Mouse (Mus musculus): Measurements from ENCODE around the gene Dnah6.

GRCm38 (mm10) chr6:73140836-73141235 is 80.6 kb downstream of the Dnah6 start:
- no peak for TF ChIP-seq CTCF (conservative IDR thresholded peaks at IDR 0.05 in 1 of 2, IDR thresholded peaks at IDR 0.05 in 1 of 2; ENCODE audit: low read depth in 2 of 2, low read length in 2 of 2)
- TF ChIP-seq POLR2A (IDR thresholded peaks at IDR 0.05; ENCODE audit: low read depth, low read length) = no peak
- no peak for TF ChIP-seq ETS1 (conservative IDR thresholded peaks at IDR 0.05; ENCODE audit: low read depth, low read length)
- TF ChIP-seq EP300 (IDR thresholded peaks at IDR 0.05; ENCODE audit: low read length) = no peak
- TF ChIP-seq E2F4 (IDR thresholded peaks at IDR 0.05; ENCODE audit: insufficient replicate concordance, low read depth, low read length) = no peak
- no peak for TF ChIP-seq ZMIZ1 (IDR thresholded peaks at IDR 0.05; ENCODE audit: low read depth, low read length)
- TF ChIP-seq ZKSCAN1 (IDR thresholded peaks at IDR 0.05; ENCODE audit: borderline replicate concordance, low read depth, low read length) = no peak
- TF ChIP-seq IRF4 (IDR thresholded peaks at IDR 0.05; ENCODE audit: low read depth, low read length) = no peak
- no peak for TF ChIP-seq POLR2AphosphoS2 (IDR thresholded peaks at IDR 0.05; ENCODE audit: low read depth, low read length)
- TF ChIP-seq MEF2A (IDR thresholded peaks at IDR 0.05; ENCODE audit: borderline replicate concordance, low read depth, low read length) = no peak
- TF ChIP-seq CHD2 (IDR thresholded peaks at IDR 0.05; ENCODE audit: low read length) = no peak
- no peak for TF ChIP-seq HCFC1 (IDR thresholded peaks at IDR 0.05; ENCODE audit: low read depth, low read length)
- TF ChIP-seq JUND (conservative IDR thresholded peaks at IDR 0.05; ENCODE audit: low read depth, low read length) = no peak
